Mouse (Mus musculus) gastrocnemius, adult 8-10 months (tissue): ENCODE data around the gene Olfr201. TPM values are rescaled to one million over a fixed set of nuclear protein-coding genes. Genes with fewer than 3 reads are reported as not detected.
"Not testable (repeated sequence)": the region's sequence is repeated elsewhere in the genome, so short reads cannot be mapped to it uniquely, and the experiment has no call there.

Experiments used
- DNase-seq, 2 experiments: peaks; one replicate each; pipeline ENCODE4 v3.0.0; 2022; ENCODE audit warnings: low spot score in 2 of 2
- total RNA-seq, 4 experiments: library from RNA; stranded (reverse); gene quantifications; 2 replicates each; pipeline ENCODE4 v1.2.4; 2022

The Olfr201 gene
- not detected for total RNA-seq

- DNase-seq: not testable (repeated sequence)
These were observed at the start of gene Olfr201 for GRCm38 (mm10) chr16:59272532-59272931. TSS of gene Olfr201 (minus strand) at chr16:59272632.

GRCm38 (mm10) chr16:59318148-59318547 lies 45.7 kb upstream of the Olfr201 start, which contains the start of gene Olfr204:
TSS of gene Olfr204 (minus strand) at chr16:59318248.
- no peak for DNase-seq

DNA sequence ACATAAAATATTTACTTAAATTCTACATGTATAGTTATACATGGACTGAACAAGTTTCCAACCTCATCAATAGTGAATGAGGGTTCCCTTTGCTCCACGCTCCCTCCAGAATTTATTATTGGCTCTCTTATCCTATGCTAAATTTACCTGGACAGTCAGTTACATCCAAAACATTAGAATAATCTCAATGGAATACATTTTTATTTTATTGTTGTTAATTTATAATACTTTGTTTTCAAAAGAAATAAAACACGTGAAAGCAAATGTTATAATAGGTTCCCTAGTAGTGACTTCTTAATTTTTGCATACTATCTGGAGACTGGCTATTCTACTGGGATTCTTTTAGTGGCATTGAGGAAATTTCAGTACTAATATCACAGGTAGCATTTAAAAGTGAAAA lies 26.1 kb upstream of the Olfr201 start, which contains the start of gene Olfr203:
Gene Olfr203, plus strand, starts transcription at position 301 of the 400 bp plus-strand sequence.
- no peak for DNase-seq

- DNase-seq: not testable (repeated sequence)
These were observed 15.1 kb upstream of the Olfr201 start for GRCm38 (mm10) chr16:59287576-59287975.

DNA sequence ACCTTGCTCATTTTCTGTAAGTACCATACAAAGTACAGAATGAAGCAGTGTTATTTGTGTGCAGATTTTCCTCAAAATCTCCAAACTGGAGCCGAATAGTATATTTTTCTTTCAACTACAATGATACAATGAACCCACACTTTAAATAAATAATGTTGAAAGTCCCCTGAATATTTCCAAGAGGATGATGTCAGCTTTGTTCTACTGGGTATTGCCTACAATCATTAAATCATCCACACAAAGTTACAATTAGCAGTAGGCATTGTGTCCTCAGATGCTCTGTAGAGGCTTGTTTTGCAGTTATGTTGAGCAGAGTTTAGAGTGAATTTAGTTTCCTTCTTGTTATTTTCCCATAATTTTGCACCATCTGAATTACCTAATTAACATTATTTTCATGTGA lies 14.3 kb upstream of the Olfr201 start, which contains the start of gene Olfr202:
Gene Olfr202, minus strand, starts transcription at position 101 of the 400 bp plus-strand sequence.
- DNase-seq: no peak

GRCm38 (mm10) chr16:59283476-59283875 lies 11.0 kb upstream of the Olfr201 start:
- no peak for DNase-seq

DNA sequence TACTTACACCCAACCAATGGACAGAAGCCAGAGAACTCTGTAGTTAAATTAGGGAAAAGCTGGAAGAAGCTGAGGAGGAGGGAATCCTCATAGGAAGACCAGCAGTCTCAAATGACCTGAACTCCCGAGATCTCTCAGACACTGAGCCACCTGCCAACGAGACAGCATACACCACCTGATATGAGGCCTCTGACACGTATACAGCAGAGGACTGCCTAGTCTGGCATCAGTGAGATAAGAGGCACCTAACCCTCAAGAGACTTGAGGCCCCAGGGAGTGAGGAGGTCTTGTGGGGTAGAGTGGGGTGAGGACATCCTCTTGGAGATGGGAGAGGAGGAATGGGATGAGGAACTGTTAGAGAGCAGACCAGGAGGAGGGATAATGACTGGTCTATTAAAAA lies 8.1 kb upstream of the Olfr201 start:
- DNase-seq: no peak

- not testable (repeated sequence) for DNase-seq
These were observed 3.3 kb downstream of the Olfr201 start for GRCm38 (mm10) chr16:59269097-59269496.

DNA sequence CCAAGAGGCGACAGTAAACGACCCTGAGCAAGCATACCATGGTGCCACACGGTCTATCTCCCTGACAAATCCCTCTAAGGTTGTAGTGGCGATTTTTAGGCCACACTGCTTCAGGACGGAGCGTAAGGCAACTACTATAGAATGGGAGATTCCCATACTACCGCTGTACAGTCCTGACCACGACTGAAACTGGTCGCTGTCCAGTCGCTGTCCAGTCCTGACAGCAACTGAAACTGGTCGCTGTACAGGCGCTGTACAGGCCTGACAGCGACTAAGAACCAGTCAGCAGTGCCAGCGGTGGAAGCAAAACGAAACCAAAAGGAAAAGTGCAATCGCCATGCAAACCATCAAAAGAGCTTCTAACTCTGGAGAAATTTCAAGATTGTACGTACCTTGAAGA lies 22.7 kb downstream of the Olfr201 start:
- no peak for DNase-seq

GRCm38 (mm10) chr16:59219667-59220066 lies 52.8 kb downstream of the Olfr201 start, which contains the start of gene Olfr199:
TSS of gene Olfr199 (minus strand) at chr16:59219767.
- not testable (repeated sequence) for DNase-seq

DNA sequence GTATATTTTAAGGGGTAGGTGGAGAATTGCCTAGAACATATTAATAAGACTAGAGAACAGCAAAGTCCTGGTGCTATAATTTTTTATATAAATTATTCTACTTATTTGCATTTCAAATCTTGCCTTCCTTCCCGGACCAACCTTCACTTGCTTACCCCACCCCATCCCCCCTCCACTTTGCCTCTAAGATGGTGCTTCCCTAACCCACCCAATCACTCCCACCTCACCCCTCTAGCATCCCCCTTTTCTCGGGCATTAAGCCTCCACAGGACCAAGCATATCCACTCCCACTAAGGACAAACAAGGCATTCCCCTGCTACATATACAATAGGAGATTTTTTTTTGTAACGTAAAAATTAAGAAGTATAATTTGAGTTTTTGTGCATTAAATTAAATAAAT lies 54.6 kb downstream of the Olfr201 start:
- DNase-seq: not testable (repeated sequence)

Other genes with a start within 250 kb of the Olfr201 start
- gene Olfr186, start 242.3 kb downstream of the Olfr201 start, total RNA-seq: not detected
- not detected for gene Olfr187, start 232.9 kb downstream of the Olfr201 start, total RNA-seq
- gene Olfr190, start 194.6 kb downstream of the Olfr201 start, total RNA-seq: not detected
- gene Olfr191, start 182.8 kb downstream of the Olfr201 start, total RNA-seq: not detected
- not detected for gene Olfr193, start 160.8 kb downstream of the Olfr201 start, total RNA-seq
- not detected for gene Olfr194, start 151.6 kb downstream of the Olfr201 start, total RNA-seq
- not detected for gene Olfr195, start 125.6 kb downstream of the Olfr201 start, total RNA-seq
- not detected for gene Olfr196, start 102.2 kb downstream of the Olfr201 start, total RNA-seq
- not detected for gene Olfr198, start 69.1 kb downstream of the Olfr201 start, total RNA-seq
- not detected for gene Olfr199, start 52.9 kb downstream of the Olfr201 start, total RNA-seq
- gene Olfr202, start 14.2 kb upstream of the Olfr201 start, total RNA-seq: not detected
- gene Olfr203, start 26.2 kb upstream of the Olfr201 start, total RNA-seq: not detected
- not detected for gene Olfr204, start 45.6 kb upstream of the Olfr201 start, total RNA-seq
- gene Olfr205, start 58.5 kb upstream of the Olfr201 start, total RNA-seq: not detected
- gene Olfr206, start 76.6 kb upstream of the Olfr201 start, total RNA-seq: not detected
- gene Olfr209, start 91.4 kb upstream of the Olfr201 start, total RNA-seq: not detected
- gene Gabrr3, start 134.7 kb upstream of the Olfr201 start, total RNA-seq: not detected
- 10 to 100 TPM; 12.5 to 13.7 (median 12.8) TPM for gene Riox2, start 199.1 kb upstream of the Olfr201 start, total RNA-seq